ENCODE assay signal across 9 mouse cellular contexts in genomic region chr5:139397959-139398753, GRCm38 (mm10). TPM values are rescaled to one million over a fixed set of nuclear protein-coding genes. Genes with fewer than 3 reads are reported as not detected.
DNase-seq lines count a peak whose midpoint lies in the region; ATAC-seq and TF ChIP-seq lines count a peak whose summit lies in the region.
"Had no signal": no experiment of that assay in that cellular context is flagged by ENCODE, and none has a peak within 500 bp of the region (broad histone marks: within the 10 kb centered on the region; RNA-seq: fewer than 3 reads in every experiment).

No protein-coding gene starts in this region.

- no peak overlapping the region for H3K4me3 ChIP-seq in forebrain, embryonic 11.5 days (ENCODE audit: low read depth, low read length)
- H3K4me3 ChIP-seq in heart, embryonic 15.5 days: no peak overlapping the region
- no peak overlapping the region for H3K4me3 ChIP-seq in liver, embryonic 14.5 days (ENCODE audit: insufficient read depth in 1 of 2, low read depth in 2 of 2, low read length in 2 of 2)
- no peak overlapping the region for H3K4me3 ChIP-seq in neural tube, embryonic 11.5 days (ENCODE audit: low read depth, low read length)
- H3K4me3 ChIP-seq in stomach, embryonic 16.5 days (replicated peaks; ENCODE audit: low read length): no peak overlapping the region
- H3K4me3 ChIP-seq: embryonic facial prominence, embryonic 15.5 days had no signal

- 0 out of 2 replicates have a peak, but pooled peaks have one; percentile 42 for ATAC-seq in forebrain, embryonic 11.5 days (replicated peaks; ENCODE audit: low FRiP score)
- peak; percentile 77 for ATAC-seq in heart, embryonic 15.5 days (replicated peaks; ENCODE audit: insufficient number of reproducible peaks, insufficient read depth, low FRiP score, low read depth)
- ATAC-seq in liver, embryonic 14.5 days (ENCODE audit: insufficient read depth): peak; percentile 69
- ATAC-seq in neural tube, embryonic 11.5 days (ENCODE audit: insufficient read depth, low FRiP score, low TSS enrichment): peak; percentile 9; the same call in 1 of the 2 replicates
- ATAC-seq in stomach, embryonic 16.5 days (ENCODE audit: insufficient read depth, low FRiP score): peak; percentile 56; the same call in 1 of the 2 replicates

- no peak for TF ChIP-seq POLR2A in brain, embryonic 14.5 days (IDR thresholded peaks at IDR 0.05; ENCODE audit: borderline replicate concordance, extremely low read depth, insufficient read depth, insufficient read length, poor library complexity, severe bottlenecking)

- no peaks in the 10 kb centered on the region for H3K36me3 ChIP-seq in forebrain, embryonic 11.5 days (ENCODE audit: control insufficient read depth, insufficient read depth, low read length)
- H3K36me3 ChIP-seq in heart, embryonic 15.5 days: peaks cover 12% of the 10 kb centered on the region
- peaks cover 26% of the 10 kb centered on the region for H3K36me3 ChIP-seq in liver, embryonic 14.5 days (replicated peaks; ENCODE audit: control insufficient read depth, insufficient read depth, low read depth)
- no peaks in the 10 kb centered on the region for H3K36me3 ChIP-seq in neural tube, embryonic 11.5 days (ENCODE audit: control insufficient read depth, insufficient read depth, low read length)
- H3K36me3 ChIP-seq in stomach, embryonic 16.5 days (ENCODE audit: control insufficient read depth, insufficient read depth, low read length): no peaks in the 10 kb centered on the region
- H3K36me3 ChIP-seq: embryonic facial prominence, embryonic 15.5 days had no signal

- H3K4me2 ChIP-seq in forebrain, embryonic 11.5 days (ENCODE audit: low read depth, low read length, severe bottlenecking): no peak overlapping the region
- H3K4me2 ChIP-seq in heart, embryonic 15.5 days: peak overlapping the region; percentile 12; the same call in 1 of the 2 replicates
- H3K4me2 ChIP-seq in liver, embryonic 14.5 days (ENCODE audit: low read depth): no peak overlapping the region; the same call in 1 of the 2 replicates
- no peak overlapping the region for H3K4me2 ChIP-seq in neural tube, embryonic 11.5 days (ENCODE audit: low read depth)
- H3K4me2 ChIP-seq in stomach, embryonic 16.5 days (ENCODE audit: low read depth, low read length): no peak overlapping the region
- H3K4me2 ChIP-seq: embryonic facial prominence, embryonic 15.5 days had no signal

- 42% methylated on average over 5 of the region's 5 CpGs for WGBS in forebrain, embryonic 11.5 days
- WGBS in heart, embryonic 15.5 days: 16% methylated on average over 5 of the region's 5 CpGs
- WGBS in liver, embryonic 14.5 days (ENCODE audit: insufficient replicate concordance): 13% methylated on average over 5 of the region's 5 CpGs
- 42% methylated on average over 5 of the region's 5 CpGs for WGBS in neural tube, embryonic 11.5 days
- 38% methylated on average over 5 of the region's 5 CpGs for WGBS in stomach, embryonic 16.5 days

- no peak overlapping the region for H3K9ac ChIP-seq in forebrain, embryonic 11.5 days (ENCODE audit: low read length)
- H3K9ac ChIP-seq in heart, embryonic 15.5 days: no peak overlapping the region
- peak overlapping the region; percentile 14 for H3K9ac ChIP-seq in liver, embryonic 14.5 days (replicated peaks)
- H3K9ac ChIP-seq in neural tube, embryonic 11.5 days (ENCODE audit: low read length): no peak overlapping the region
- no peak overlapping the region for H3K9ac ChIP-seq in stomach, embryonic 16.5 days (ENCODE audit: low read length)
- H3K9ac ChIP-seq: embryonic facial prominence, embryonic 15.5 days had no signal

- no peak overlapping the region for H3K27ac ChIP-seq in forebrain, embryonic 11.5 days (ENCODE audit: low read depth, low read length)
- peak overlapping the region; percentile 17; the same call in 1 of the 2 replicates for H3K27ac ChIP-seq in heart, embryonic 15.5 days
- H3K27ac ChIP-seq in liver, embryonic 14.5 days: peak overlapping the region; percentile 48
- no peak overlapping the region for H3K27ac ChIP-seq in neural tube, embryonic 11.5 days (ENCODE audit: low read depth, low read length)
- H3K27ac ChIP-seq in stomach, embryonic 16.5 days (ENCODE audit: low read length): no peak overlapping the region
- H3K27ac ChIP-seq: embryonic facial prominence, embryonic 15.5 days had no signal

- DNase-seq in CD4-positive, CD25-positive, alpha-beta regulatory T cell, adult 2 months (ENCODE audit: low read depth, low spot score): peak; percentile 94
- peak; percentile 95 for DNase-seq in brain, embryonic 14.5 days (ENCODE audit: low read depth)
- peak; percentile 88 for DNase-seq in forebrain, embryonic 11.5 days (ENCODE audit: low spot score)
- peak; percentile 96 to 97 for DNase-seq in kidney, postnatal 36 days
- peak; percentile 87 to 91 (median 87) for DNase-seq in liver, embryonic 14.5 days (ENCODE audit: low read depth in 3 of 3, low spot score in 3 of 3)
- DNase-seq in neural tube, embryonic 11.5 days (ENCODE audit: low spot score): peak; percentile 87

- peak; percentile 88 for TF ChIP-seq CTCF in brain, embryonic 14.5 days (IDR thresholded peaks at IDR 0.05; ENCODE audit: borderline replicate concordance, extremely low read depth, insufficient read depth, insufficient read length)
- peak; percentile 97 for TF ChIP-seq CTCF in liver, embryonic 14.5 days (IDR thresholded peaks at IDR 0.05; ENCODE audit: low read depth)

- no peak for TF ChIP-seq EP300 in liver, embryonic 14.5 days (IDR thresholded peaks at IDR 0.05; ENCODE audit: low read depth)

- no peaks in the 10 kb centered on the region for H3K27me3 ChIP-seq in forebrain, embryonic 11.5 days (ENCODE audit: control insufficient read depth, insufficient read depth, low read length)
- H3K27me3 ChIP-seq in heart, embryonic 15.5 days: no peaks in the 10 kb centered on the region
- H3K27me3 ChIP-seq in liver, embryonic 14.5 days (ENCODE audit: control insufficient read depth, insufficient read depth, low read length): no peaks in the 10 kb centered on the region
- no peaks in the 10 kb centered on the region for H3K27me3 ChIP-seq in neural tube, embryonic 11.5 days (ENCODE audit: control insufficient read depth, insufficient read depth, low read length)
- no peaks in the 10 kb centered on the region for H3K27me3 ChIP-seq in stomach, embryonic 16.5 days (ENCODE audit: control insufficient read depth, insufficient read depth, low read length)
- H3K27me3 ChIP-seq: embryonic facial prominence, embryonic 15.5 days had no signal

- H3K9me3 ChIP-seq in forebrain, embryonic 11.5 days (ENCODE audit: control insufficient read depth, low read length): no peaks in the 10 kb centered on the region
- no peaks in the 10 kb centered on the region for H3K9me3 ChIP-seq in heart, embryonic 15.5 days (replicated peaks)
- H3K9me3 ChIP-seq in liver, embryonic 14.5 days (ENCODE audit: control insufficient read depth, low read length): no peaks in the 10 kb centered on the region
- H3K9me3 ChIP-seq in neural tube, embryonic 11.5 days (ENCODE audit: control insufficient read depth, low read length): no peaks in the 10 kb centered on the region
- H3K9me3 ChIP-seq in stomach, embryonic 16.5 days (replicated peaks; ENCODE audit: control insufficient read depth, low read length): no peaks in the 10 kb centered on the region
- H3K9me3 ChIP-seq: embryonic facial prominence, embryonic 15.5 days had no signal

- no peaks in the 10 kb centered on the region for H3K4me1 ChIP-seq in forebrain, embryonic 11.5 days (replicated peaks; ENCODE audit: control insufficient read depth, insufficient read depth, low read length)
- H3K4me1 ChIP-seq in heart, embryonic 15.5 days (replicated peaks): peaks cover 28% of the 10 kb centered on the region
- peaks cover 29 to 36% of the 10 kb centered on the region in 2 experiments for H3K4me1 ChIP-seq in liver, embryonic 14.5 days (replicated peaks; ENCODE audit: control insufficient read depth in 2 of 2, insufficient read depth in 2 of 2, low read length in 1 of 2)
- H3K4me1 ChIP-seq in neural tube, embryonic 11.5 days (ENCODE audit: control insufficient read depth, insufficient read depth, low read length): no peaks in the 10 kb centered on the region
- H3K4me1 ChIP-seq in stomach, embryonic 16.5 days (ENCODE audit: control insufficient read depth, insufficient read depth, low read length): no peaks in the 10 kb centered on the region

RNA-seq across cellular contexts. Expression of gene C130050O18Rik, which starts 6.9 kb away (rescaled TPM):
- 0.20 and 0.33 TPM in 2 replicates for polyA plus RNA-seq in brain, embryonic 14.5 days (2012; rRNA removed)
- polyA plus RNA-seq in forebrain, embryonic 11.5 days (2014; fragmentation: Nextera tagmentation; extraction: Ambion mirVana): 0.17 and 0.23 TPM in 2 replicates
- 0.63 and 0.76 TPM in 2 replicates for polyA plus RNA-seq in heart, embryonic 15.5 days (2015; fragmentation: Nextera tagmentation; extraction: Ambion mirVana)
- polyA plus RNA-seq in liver, embryonic 14.5 days (2012; rRNA removed): 0.93 and 1.1 TPM in 2 replicates
- polyA plus RNA-seq in liver, embryonic 14.5 days (2014; fragmentation: Nextera tagmentation; extraction: Ambion mirVana): 1.0 and 1.3 TPM in 2 replicates
- 0.18 and 0.36 TPM in 2 replicates for polyA plus RNA-seq in neural tube, embryonic 11.5 days (2014; fragmentation: Nextera tagmentation; extraction: Ambion mirVana)
- polyA plus RNA-seq in stomach, embryonic 16.5 days (2015; fragmentation: Nextera tagmentation; extraction: Ambion mirVana): 0.80 and 1.2 TPM in 2 replicates

RNA-seq across cellular contexts. Expression of gene Gpr146, which starts 20.7 kb away (rescaled TPM):
- polyA plus RNA-seq in brain, embryonic 14.5 days (2012; rRNA removed): 1.5 and 2.0 TPM in 2 replicates
- 1.8 and 1.9 TPM in 2 replicates for polyA plus RNA-seq in forebrain, embryonic 11.5 days (2014; fragmentation: Nextera tagmentation; extraction: Ambion mirVana)
- 14.0 and 14.7 TPM in 2 replicates for polyA plus RNA-seq in heart, embryonic 15.5 days (2015; fragmentation: Nextera tagmentation; extraction: Ambion mirVana)
- 14.6 and 14.7 TPM in 2 replicates for polyA plus RNA-seq in liver, embryonic 14.5 days (2012; rRNA removed)
- polyA plus RNA-seq in liver, embryonic 14.5 days (2014; fragmentation: Nextera tagmentation; extraction: Ambion mirVana): 18.4 and 20.1 TPM in 2 replicates
- polyA plus RNA-seq in neural tube, embryonic 11.5 days (2014; fragmentation: Nextera tagmentation; extraction: Ambion mirVana): 2.4 TPM in 2 replicates
- 3.1 and 4.2 TPM in 2 replicates for polyA plus RNA-seq in stomach, embryonic 16.5 days (2015; fragmentation: Nextera tagmentation; extraction: Ambion mirVana)

RNA-seq across cellular contexts. Expression of gene Gper1, which starts 24.8 kb away (rescaled TPM):
- 6.5 and 6.8 TPM in 2 replicates for polyA plus RNA-seq in brain, embryonic 14.5 days (2012; rRNA removed)
- polyA plus RNA-seq in forebrain, embryonic 11.5 days (2014; fragmentation: Nextera tagmentation; extraction: Ambion mirVana): 1.7 and 1.9 TPM in 2 replicates
- 1.5 and 5.4 TPM in 2 replicates for polyA plus RNA-seq in heart, embryonic 15.5 days (2015; fragmentation: Nextera tagmentation; extraction: Ambion mirVana)
- polyA plus RNA-seq in liver, embryonic 14.5 days (2012; rRNA removed): 0.06 and 0.07 TPM in 2 replicates
- 0.20 TPM in 1 of 2 replicates, not detected in the other for polyA plus RNA-seq in liver, embryonic 14.5 days (2014; fragmentation: Nextera tagmentation; extraction: Ambion mirVana)
- polyA plus RNA-seq in neural tube, embryonic 11.5 days (2014; fragmentation: Nextera tagmentation; extraction: Ambion mirVana): 2.9 and 4.4 TPM in 2 replicates
- polyA plus RNA-seq in stomach, embryonic 16.5 days (2015; fragmentation: Nextera tagmentation; extraction: Ambion mirVana): 2.9 and 3.6 TPM in 2 replicates

RNA-seq across cellular contexts. Expression of gene Cyp2w1, which starts 45.7 kb away (rescaled TPM):
- 1.7 and 2.4 TPM in 2 replicates for polyA plus RNA-seq in brain, embryonic 14.5 days (2012; rRNA removed)
- not detected in 2 replicates for polyA plus RNA-seq in forebrain, embryonic 11.5 days (2014; fragmentation: Nextera tagmentation; extraction: Ambion mirVana)
- 0.47 TPM in 1 of 2 replicates, not detected in the other for polyA plus RNA-seq in heart, embryonic 15.5 days (2015; fragmentation: Nextera tagmentation; extraction: Ambion mirVana)
- 0.03 and 0.05 TPM in 2 replicates for polyA plus RNA-seq in liver, embryonic 14.5 days (2012; rRNA removed)
- polyA plus RNA-seq in liver, embryonic 14.5 days (2014; fragmentation: Nextera tagmentation; extraction: Ambion mirVana): not detected in 2 replicates
- polyA plus RNA-seq in neural tube, embryonic 11.5 days (2014; fragmentation: Nextera tagmentation; extraction: Ambion mirVana): not detected in 2 replicates
- 11.4 and 11.5 TPM in 2 replicates for polyA plus RNA-seq in stomach, embryonic 16.5 days (2015; fragmentation: Nextera tagmentation; extraction: Ambion mirVana)

RNA-seq across cellular contexts. Expression of gene Cox19, which starts 46.9 kb away (rescaled TPM):
- 123 and 149 TPM in 2 replicates for polyA plus RNA-seq in brain, embryonic 14.5 days (2012; rRNA removed)
- polyA plus RNA-seq in forebrain, embryonic 11.5 days (2014; fragmentation: Nextera tagmentation; extraction: Ambion mirVana): 103 and 130 TPM in 2 replicates
- 69.7 and 77.3 TPM in 2 replicates for polyA plus RNA-seq in heart, embryonic 15.5 days (2015; fragmentation: Nextera tagmentation; extraction: Ambion mirVana)
- 22.6 and 23.3 TPM in 2 replicates for polyA plus RNA-seq in liver, embryonic 14.5 days (2012; rRNA removed)
- 61.4 and 62.3 TPM in 2 replicates for polyA plus RNA-seq in liver, embryonic 14.5 days (2014; fragmentation: Nextera tagmentation; extraction: Ambion mirVana)
- polyA plus RNA-seq in neural tube, embryonic 11.5 days (2014; fragmentation: Nextera tagmentation; extraction: Ambion mirVana): 141 and 142 TPM in 2 replicates
- polyA plus RNA-seq in stomach, embryonic 16.5 days (2015; fragmentation: Nextera tagmentation; extraction: Ambion mirVana): 107 and 114 TPM in 2 replicates

Comparison
In these comparisons a context has a peak if more than half of its experiments do, and no peak if none do; other contexts are left out.
1. ATAC-seq: peak in every context shown above with its lines; median percentile 77 in heart, embryonic 15.5 days; 69 in liver, embryonic 14.5 days; 56 in stomach, embryonic 16.5 days; 42 in forebrain, embryonic 11.5 days; 9 in neural tube, embryonic 11.5 days.
2. H3K27ac ChIP-seq: peak in heart, embryonic 15.5 days (single experiment) and liver, embryonic 14.5 days (single experiment); none in forebrain, embryonic 11.5 days (single experiment), neural tube, embryonic 11.5 days (single experiment) and stomach, embryonic 16.5 days (single experiment).
3. Peak in every context shown above with its lines, with median percentiles within 50 percentile points of each other: DNase-seq.